Mouse (Mus musculus) heart, adult 2 months (tissue): ENCODE measurements around the gene Polr1e.

Source experiments
- CTCF ChIP-seq: fragments of 200-600 bp; IDR thresholded peaks from 2 replicates; pipeline ENCODE4 v1.8.1; 2022; ENCODE audit warnings: antibody characterized with exemption, mild to moderate bottlenecking, moderate library complexity
- EP300 ChIP-seq: fragments of 200-500 bp; IDR thresholded peaks from 2 replicates; pipeline ENCODE4 v1.6.1; 2011; ENCODE audit warnings: low read depth, low read length, control low read depth; ENCODE audit not compliant: insufficient read depth
- POLR2A ChIP-seq: fragments of 200-500 bp; IDR thresholded peaks from 2 replicates; pipeline ENCODE4 v1.6.1; 2011; ENCODE audit warnings: mild to moderate bottlenecking, low read depth, low read length, control low read depth; ENCODE audit not compliant: insufficient read depth

DNA sequence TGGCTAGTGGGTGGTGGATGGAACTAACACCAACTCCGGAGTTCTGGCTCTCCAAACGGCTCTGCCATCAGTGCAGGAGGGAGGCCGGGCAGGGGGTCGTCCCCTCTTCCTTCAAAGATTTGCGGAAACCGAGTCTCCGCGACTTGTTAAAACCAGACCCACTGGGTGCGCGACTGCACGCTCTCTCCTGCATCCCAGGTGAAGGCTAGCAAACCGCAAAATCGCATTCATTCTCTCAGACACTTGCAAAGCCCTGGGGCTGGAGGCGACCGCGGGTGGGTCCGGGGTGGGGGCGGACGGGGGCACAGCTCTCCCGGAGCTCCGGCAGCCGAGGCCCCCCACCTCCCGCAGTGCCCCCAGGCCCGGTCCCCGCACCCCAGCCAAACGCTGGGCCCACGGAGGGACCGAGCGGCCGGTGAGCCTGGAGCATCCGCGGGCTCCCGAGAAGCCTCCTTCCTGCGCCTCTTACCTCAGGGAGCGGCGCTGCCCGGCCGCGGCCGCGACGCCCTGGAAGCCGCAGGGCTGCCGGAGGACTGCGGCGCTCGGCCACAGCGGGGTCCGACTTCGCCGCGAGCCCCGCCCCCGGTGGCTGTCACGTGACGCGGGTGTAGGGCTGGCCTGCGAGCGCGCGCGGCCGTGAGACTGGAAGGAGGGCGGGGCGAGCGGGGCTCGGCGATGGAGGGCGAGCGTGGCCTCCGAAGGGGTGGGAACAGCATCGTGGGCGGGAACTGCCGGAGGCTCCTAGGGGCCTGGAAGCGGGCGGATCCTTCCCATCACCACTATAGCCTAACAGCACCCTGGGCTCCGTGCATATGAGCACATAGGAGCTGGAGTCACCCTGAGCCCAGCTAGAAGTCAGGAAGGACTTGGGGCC is 65.9 kb downstream of the Polr1e start, which contains the start of gene Fbxo10:
- TF ChIP-seq CTCF, result no peak
- peak; percentile 57; the same call in 1 of the 2 replicates for TF ChIP-seq POLR2A
- 0 out of 2 replicates have a peak, but pooled peaks have one; percentile 23 for TF ChIP-seq EP300
